Mouse (Mus musculus) intestine, postnatal 0 days (tissue): ENCODE results near the gene Dhrs11. TPM values are rescaled to one million over a fixed set of nuclear protein-coding genes. Genes with fewer than 3 reads are reported as not detected.
A peak's percentile ranks its signal among the peaks of the same experiment; 100 is the strongest.
"Not testable (repeated sequence)": the region's sequence is repeated elsewhere in the genome, so short reads cannot be mapped to it uniquely, and the experiment has no call there.

ENCODE experiments used
- ATAC-seq: fragments of 200-750 bp; cut with Nextera tagmentation; 2 replicates; pipeline ENCODE4 v1.8.0; 2017; ENCODE audit warnings: mild to moderate bottlenecking, moderate TSS enrichment, moderate library complexity
- H3K27ac ChIP-seq: fragments of 300-500 bp; sonication (generic); 2 replicates; pipeline ENCODE4 v1.5.1; 2014; ENCODE audit warnings: mild to moderate bottlenecking, low read depth, low read length, moderate library complexity
- H3K27me3 ChIP-seq: fragments of 300-500 bp; sonication (generic); replicated peaks from 2 replicates; pipeline ENCODE4 v1.6.1; 2014; ENCODE audit warnings: low read length, mixed read lengths; ENCODE audit not compliant: control insufficient read depth, insufficient read depth
- H3K36me3 ChIP-seq: fragments of 300-500 bp; sonication (generic); 2 replicates; pipeline ENCODE4 v1.6.1; 2014; ENCODE audit warnings: mild to moderate bottlenecking, moderate library complexity; ENCODE audit not compliant: control insufficient read depth, insufficient read depth
- H3K4me1 ChIP-seq: fragments of 300-500 bp; sonication (generic); replicated peaks from 2 replicates; pipeline ENCODE4 v1.6.1; 2014; ENCODE audit warnings: antibody characterized with exemption, low read length, mixed read lengths; ENCODE audit not compliant: control insufficient read depth, insufficient read depth
- H3K4me2 ChIP-seq: fragments of 300-500 bp; sonication (generic); replicated peaks from 2 replicates; pipeline ENCODE4 v1.6.1; 2014; ENCODE audit warnings: low read depth, mild to moderate bottlenecking, moderate library complexity
- H3K4me3 ChIP-seq: fragments of 300-500 bp; sonication (generic); 2 replicates; pipeline ENCODE4 v1.5.1; 2014; ENCODE audit warnings: low read depth, low read length
- H3K9ac ChIP-seq: fragments of 300-500 bp; sonication (generic); 2 replicates; pipeline ENCODE4 v1.6.1; 2014; ENCODE audit warnings: mild to moderate bottlenecking, low read depth, low read length
- H3K9me3 ChIP-seq: fragments of 300-500 bp; sonication (generic); 2 replicates; pipeline ENCODE4 v1.6.1; 2016; ENCODE audit warnings: mixed run types; ENCODE audit not compliant: control insufficient read depth
- CTCF ChIP-seq: sonication (generic); IDR thresholded peaks from 2 replicates; pipeline ENCODE4 v1.5.1; 2016; ENCODE audit warnings: low read depth, mild to moderate bottlenecking, control low read depth, antibody characterized with exemption, moderate library complexity
- WGBS: fragments of 180-500 bp; shearing (Covaris S2); extraction: QIAGEN DNeasy Blood & Tissue Kit; methylation state at CpG from one replicate; pipeline ENCODE4 v1.1.7; 2014; 5-methylcytosine and 5-hydroxymethylcytosine counted together
- polyA plus RNA-seq: library from polyadenylated mRNA; unstranded; fragments of >200 nt; fragmentation: Nextera tagmentation; extraction: Ambion mirVana; gene quantifications from 2 replicates; pipeline ENCODE4 v1.2.1, GENCODE M21; 2015

Gene Dhrs11
- polyA plus RNA-seq, 1 experiment from 2014 or later = 129 TPM

DNA sequence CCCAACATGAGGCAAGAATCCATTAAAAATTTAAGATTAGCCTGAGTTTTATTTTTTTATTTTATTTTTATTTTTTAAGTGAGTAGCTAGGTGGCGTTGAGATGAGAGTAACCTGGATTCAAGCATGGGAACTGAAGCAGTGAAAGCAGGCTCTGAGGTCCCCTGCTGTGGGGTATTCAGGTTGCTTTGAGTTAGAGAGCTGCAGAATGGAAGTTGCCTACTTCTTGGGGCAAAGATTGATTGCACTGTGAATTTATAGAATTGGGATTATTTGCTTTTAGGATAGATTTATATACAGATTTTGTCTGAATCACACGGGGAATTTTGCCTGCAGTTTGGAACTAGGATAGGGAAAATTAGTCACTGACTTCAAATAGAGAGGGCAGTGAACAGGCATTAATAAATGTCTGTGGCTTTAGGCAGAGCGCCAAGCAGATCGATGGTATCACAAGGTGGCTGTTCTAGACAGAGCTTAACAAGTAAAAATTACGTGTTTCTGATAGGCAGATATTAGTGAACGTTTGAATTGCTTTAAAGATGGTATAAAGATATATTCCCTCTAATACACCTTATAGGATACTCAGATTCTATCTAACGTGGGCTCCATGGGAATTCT is 18.8 kb upstream of the Dhrs11 start:
- WGBS = 89% methylated on average over 7 of the region's 7 CpGs
- no peak for ATAC-seq
- no peak overlapping the region for H3K4me2 ChIP-seq
- H3K36me3 ChIP-seq = peaks cover 46% of the 10 kb centered on the region
- no peaks in the 10 kb centered on the region for H3K9me3 ChIP-seq
- TF ChIP-seq CTCF = no peak
- no peak overlapping the region for H3K27ac ChIP-seq
- no peaks in the 10 kb centered on the region for H3K4me1 ChIP-seq
- no peaks in the 10 kb centered on the region for H3K27me3 ChIP-seq
- no peak overlapping the region for H3K9ac ChIP-seq
- H3K4me3 ChIP-seq = no peak overlapping the region

DNA sequence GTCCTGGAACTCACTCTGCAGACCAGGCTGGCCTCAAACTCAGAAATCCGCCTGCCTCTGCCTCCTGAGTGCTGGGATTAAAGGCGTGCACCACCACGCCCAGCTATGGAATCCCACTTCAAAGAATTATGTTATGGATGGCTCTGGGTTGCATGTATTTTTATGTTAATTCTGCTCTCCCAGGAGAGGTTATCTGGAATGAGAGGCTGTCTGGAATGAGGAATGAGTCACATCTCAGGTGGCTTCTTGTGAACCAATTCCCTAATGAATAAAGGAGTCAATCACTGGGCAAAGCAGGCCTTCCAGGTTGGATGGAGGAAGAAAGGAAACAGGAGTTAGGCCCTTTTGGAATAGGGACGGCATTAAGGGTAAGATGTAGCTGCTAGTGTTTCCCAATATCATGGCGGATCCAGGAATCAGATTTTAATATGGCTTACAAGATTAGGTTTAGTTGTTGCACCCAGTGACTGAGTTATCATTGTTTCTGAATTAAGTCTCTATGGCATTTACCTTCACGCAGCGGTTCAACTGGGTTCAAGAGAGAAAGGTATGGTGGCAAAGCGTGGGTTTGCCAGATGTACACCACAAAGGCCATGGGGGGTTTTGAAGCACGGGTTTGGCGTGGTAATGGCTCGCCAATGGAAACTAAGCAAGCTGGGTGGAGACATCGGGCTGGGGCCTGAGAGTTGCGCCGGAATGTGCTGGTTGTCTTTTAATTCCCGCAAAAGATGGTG is 18.1 kb upstream of the Dhrs11 start:
- TF ChIP-seq CTCF = no peak

DNA sequence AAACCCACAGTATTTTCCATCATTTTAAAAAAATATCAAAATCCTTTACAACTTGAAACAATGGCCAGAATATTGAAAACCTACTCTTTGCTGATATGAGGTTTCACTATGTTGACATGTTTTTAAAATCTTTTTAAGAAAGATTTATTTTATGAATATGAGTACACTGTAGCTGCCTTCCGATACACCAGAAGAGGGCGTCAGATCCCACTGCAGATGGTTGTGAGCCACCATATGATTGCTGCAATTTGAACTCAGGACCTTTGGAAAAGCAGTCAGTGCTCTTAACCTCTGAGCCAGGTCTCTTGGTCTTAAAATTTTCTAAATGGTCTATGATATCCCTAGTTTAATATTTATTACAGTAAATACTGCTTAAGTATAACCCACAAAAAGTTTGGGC is 10.5 kb upstream of the Dhrs11 start:
- Histone ChIP-seq H3K36me3 (peaks cover 52% of the 10 kb centered on the region), H3K4me1 (no peaks in the 10 kb centered on the region), H3K9ac (no peak overlapping the region), H3K4me3 (no peak overlapping the region), H3K27me3 (no peaks in the 10 kb centered on the region), H3K4me2 (no peak overlapping the region), H3K27ac (no peak overlapping the region), H3K9me3 (no peaks in the 10 kb centered on the region)
- 88% methylated on average over 2 of the region's 2 CpGs for WGBS
- ATAC-seq = no peak
- peak; percentile 45 for TF ChIP-seq CTCF

More for the DNA sequence above, 18.1 kb upstream of the Dhrs11 start:
- peaks cover 41% of the 10 kb centered on the region for H3K36me3 ChIP-seq
- no peak for ATAC-seq
- WGBS = 95% methylated on average over 15 of the region's 15 CpGs
- no peaks in the 10 kb centered on the region for H3K4me1 ChIP-seq
- no peaks in the 10 kb centered on the region for H3K27me3 ChIP-seq
- no peak overlapping the region for H3K4me3 ChIP-seq
- H3K27ac ChIP-seq = no peak overlapping the region
- H3K9me3 ChIP-seq = no peaks in the 10 kb centered on the region
- H3K4me2 ChIP-seq = no peak overlapping the region
- H3K9ac ChIP-seq = no peak overlapping the region

DNA sequence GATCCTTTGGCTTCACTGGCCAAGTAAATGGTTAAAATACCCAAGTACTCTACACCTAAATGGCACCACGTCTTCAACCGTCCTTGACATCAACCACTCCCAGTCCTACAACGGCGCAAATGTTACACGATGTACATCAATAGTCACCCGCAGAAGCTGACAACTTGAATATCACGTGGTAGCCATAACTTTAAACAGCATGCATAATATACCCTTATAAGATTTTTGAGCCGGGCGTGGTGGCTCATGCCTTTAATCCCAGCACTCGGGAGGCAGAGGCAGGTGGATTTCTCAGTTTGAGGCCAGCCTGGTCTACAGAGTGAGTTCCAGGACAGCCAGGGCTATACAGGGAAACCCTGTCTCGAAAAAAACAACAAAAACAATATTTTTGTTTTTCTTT is 701 bp upstream of the Dhrs11 start:
- peak overlapping the region; percentile 93 for H3K4me2 ChIP-seq
- H3K9ac ChIP-seq = peak overlapping the region; percentile 97; the same call in 1 of the 2 replicates
- ATAC-seq, H3K9me3 ChIP-seq, H3K27me3 ChIP-seq, H3K4me1 ChIP-seq: not testable (repeated sequence)
- H3K4me3 ChIP-seq = peak overlapping the region; percentile 86
- WGBS = 44% methylated on average over 11 of the region's 11 CpGs
- peaks cover 32% of the 10 kb centered on the region for H3K36me3 ChIP-seq
- H3K27ac ChIP-seq = peak overlapping the region; percentile 94

DNA sequence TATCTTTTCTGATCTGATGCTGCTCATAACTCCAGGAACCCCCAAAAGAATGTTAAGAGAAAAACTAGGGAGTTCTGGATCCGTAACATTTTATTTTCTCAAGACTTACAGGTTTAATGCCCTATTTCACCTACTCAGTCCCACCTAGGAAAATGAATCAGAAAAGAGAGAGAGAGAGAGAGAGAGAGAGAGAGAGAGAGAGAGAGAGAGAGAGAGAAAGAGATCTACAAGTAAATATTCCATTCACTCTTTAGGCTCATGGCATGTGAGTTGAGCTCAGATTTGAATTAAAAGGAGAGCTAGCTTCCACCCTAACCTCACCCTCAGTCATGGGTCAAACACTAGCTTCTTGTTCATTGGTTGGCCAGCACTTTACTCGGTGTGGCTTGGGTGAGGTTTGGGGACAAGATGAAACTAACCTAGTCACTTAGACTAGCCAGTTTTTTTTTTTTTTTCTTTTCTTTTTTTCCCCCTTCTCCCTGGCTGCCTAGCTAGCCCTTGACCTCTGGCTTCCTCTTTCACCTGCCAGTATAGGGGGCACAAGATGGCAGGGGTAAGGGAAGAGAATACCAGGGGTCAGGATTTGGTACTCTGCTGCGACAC is 792 bp downstream of the Dhrs11 start:
- peaks cover 26% of the 10 kb centered on the region for H3K36me3 ChIP-seq
- H3K27ac ChIP-seq = peak overlapping the region; percentile 94
- 31% methylated on average over 3 of the region's 3 CpGs for WGBS
- H3K9me3 ChIP-seq = no peaks in the 10 kb centered on the region
- H3K4me1 ChIP-seq = 0 out of 2 replicates have a peak, but pooled peaks cover 4% of the 10 kb centered on the region
- H3K9ac ChIP-seq = peak overlapping the region; percentile 97
- H3K27me3 ChIP-seq = no peaks in the 10 kb centered on the region
- H3K4me2 ChIP-seq = peak overlapping the region; percentile 93
- no peak for ATAC-seq
- H3K4me3 ChIP-seq = peak overlapping the region; percentile 86
- no peak for TF ChIP-seq CTCF

DNA sequence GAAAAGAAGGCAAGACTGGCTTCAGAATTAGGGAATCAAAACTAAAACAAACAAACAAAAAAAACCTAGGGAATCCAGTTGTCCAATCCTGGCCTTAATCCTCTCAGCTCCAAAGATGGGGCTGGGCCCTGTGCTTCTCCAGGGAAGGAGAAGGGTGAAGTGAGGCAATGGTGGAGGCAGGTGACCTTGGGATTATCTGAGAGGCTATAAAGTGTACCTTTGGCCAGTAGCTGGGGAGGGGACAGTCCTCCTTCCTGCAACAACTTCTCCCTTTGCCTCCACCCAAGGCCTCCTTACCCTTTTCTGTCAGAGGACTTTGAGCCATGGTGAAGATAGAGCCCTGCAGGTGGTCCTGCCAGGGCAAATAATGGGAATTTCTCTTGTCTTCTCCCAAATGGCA is 1.3 kb downstream of the Dhrs11 start:
- H3K27ac ChIP-seq = peak overlapping the region; percentile 94
- H3K27me3 ChIP-seq = no peaks in the 10 kb centered on the region
- no peak for TF ChIP-seq CTCF
- H3K9ac ChIP-seq = no peak overlapping the region
- peaks cover 23% of the 10 kb centered on the region for H3K36me3 ChIP-seq
- no peaks in the 10 kb centered on the region for H3K9me3 ChIP-seq
- peak; percentile 50 for ATAC-seq
- H3K4me1 ChIP-seq = 0 out of 2 replicates have a peak, but pooled peaks cover 4% of the 10 kb centered on the region
- peak overlapping the region; percentile 93 for H3K4me2 ChIP-seq
- H3K4me3 ChIP-seq = peak overlapping the region; percentile 86
